Mouse (Mus musculus) right cerebral cortex, adult 18-20 months (tissue): ENCODE measurements around the gene S100a5.

Experiments used
- DNase-seq: peaks from one replicate; pipeline ENCODE4 v3.0.0; 2022; ENCODE audit warnings: mixed read lengths

The S100a5 gene

DNA sequence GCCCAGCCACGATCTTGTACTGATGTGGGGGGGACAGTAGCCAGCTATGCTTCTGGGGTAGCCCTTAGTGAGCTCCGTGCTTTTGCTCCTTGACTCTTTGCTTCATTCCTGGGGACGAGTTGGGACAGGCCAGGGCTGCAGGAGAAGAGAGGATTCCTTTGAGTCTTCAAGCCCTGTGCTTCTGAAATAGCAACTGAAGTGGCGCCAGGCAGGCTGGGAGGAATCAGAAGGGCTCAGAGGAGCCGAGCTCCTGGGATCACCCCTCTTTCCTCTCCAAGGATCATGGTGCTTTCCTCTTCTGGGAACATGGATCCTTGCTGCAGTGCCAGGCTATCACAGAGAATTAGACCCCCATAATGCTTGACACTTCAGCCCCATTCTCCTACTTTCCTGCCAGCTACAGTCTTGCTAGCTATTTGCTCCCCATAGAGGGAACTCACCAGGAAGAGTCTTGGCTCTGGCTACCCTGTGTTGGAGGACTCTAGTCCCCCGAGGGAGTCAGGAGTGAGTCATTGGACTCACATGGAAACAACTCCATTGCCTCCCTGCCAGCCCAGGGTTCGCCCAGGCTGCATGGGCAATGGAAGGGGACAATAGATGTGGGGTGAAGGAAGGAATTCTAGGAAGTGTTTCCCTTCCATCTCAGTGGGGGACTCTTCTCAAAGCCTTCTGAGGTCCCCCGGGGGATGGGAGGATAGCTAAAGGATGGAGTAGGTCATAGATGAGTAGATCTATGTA lies 7.7 kb upstream of the S100a5 start:
- DNase-seq, result no peak

DNA sequence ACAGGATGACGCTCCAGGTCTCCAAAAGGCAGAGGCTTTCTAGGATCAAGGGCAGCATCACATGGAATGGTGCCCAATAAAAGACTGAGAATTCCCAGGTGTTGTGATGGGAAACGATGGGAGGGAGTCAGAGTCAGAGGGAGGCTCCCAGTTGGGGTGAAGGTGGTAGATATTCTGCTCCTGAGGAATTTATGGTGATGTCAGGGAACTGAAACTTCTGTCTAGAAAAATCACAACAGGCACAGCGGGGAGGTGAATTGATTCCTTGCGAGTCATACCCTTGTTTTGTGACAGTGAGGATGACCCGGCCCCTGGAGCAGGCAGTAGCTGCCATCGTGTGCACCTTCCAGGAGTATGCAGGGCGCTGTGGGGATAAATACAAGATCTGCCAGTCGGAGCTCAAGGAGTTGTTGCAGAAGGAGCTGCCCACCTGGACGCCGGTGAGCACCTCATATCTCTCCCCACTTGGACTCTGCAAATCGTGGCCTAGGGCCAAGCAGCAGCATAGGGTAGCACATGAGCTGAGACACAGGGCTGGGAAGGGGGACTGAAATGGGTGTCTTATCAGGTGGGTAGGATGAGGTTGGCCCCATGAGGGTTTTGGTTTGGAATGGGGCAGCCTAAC lies 6.7 kb upstream of the S100a5 start, which contains the start of gene Gm42674:
Gm42674 (plus strand) TSS at position 419 of the 625 bp plus-strand sequence.
- no peak for DNase-seq

DNA sequence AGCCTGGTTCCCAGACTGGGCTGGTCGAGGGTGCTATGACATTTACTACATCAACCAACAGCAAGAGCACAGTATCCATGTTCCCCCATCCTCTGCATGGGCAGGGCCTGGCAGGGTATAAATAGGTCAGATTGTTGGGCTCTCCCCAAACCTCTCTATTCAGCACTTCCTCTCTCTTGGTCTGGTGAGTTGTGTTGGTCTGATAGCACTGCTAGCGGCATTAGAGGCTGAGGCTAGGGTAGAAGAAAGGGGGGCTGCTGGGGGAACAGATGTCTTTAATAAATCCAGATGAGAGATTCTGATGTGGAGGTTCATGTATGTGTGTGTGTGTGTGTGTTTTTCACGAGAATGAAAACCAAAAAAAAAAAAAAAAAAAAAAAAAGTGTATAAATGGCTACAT lies 4.7 kb upstream of the S100a5 start, which contains the start of gene S100a4:
S100a4 (plus strand) TSS at position 149 of the 400 bp plus-strand sequence.
- no peak for DNase-seq

DNA sequence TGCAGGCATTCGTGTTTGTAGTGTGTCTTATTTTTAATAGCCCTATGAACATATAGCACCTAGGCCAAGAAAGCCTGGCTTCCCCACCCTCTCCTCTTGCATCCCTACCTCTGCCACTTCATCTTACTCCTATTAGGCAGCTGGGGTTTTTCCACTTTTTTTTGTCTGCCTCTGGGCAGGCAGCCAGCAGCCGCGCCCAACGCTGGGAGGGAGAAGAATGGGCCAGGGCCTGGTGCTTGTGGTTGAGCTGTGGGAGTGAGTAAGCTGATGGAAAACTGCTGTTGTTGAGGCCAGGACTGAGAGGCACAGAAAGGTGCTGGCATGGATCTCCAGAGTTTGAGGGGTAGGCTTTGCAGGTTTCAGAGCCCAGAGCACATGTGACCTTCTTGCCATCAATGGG lies 3.9 kb upstream of the S100a5 start:
- peak; percentile 70 for DNase-seq

DNA sequence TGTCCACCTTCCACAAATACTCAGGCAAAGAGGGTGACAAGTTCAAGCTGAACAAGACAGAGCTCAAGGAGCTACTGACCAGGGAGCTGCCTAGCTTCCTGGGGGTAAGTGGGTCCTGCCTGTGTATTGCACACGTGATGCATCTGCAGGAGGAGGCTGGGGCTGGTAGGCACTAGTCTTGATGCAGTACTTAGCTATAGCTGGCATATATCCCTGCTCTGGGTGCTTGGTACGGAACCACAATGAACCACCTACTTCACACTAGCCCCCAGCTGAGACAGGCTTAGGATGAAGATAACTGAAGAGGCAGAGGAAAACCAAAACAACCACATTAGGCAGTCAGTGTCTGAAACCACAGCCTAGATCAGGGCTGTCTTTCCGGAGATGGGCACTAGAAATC lies 3.3 kb upstream of the S100a5 start:
- no peak for DNase-seq

DNA sequence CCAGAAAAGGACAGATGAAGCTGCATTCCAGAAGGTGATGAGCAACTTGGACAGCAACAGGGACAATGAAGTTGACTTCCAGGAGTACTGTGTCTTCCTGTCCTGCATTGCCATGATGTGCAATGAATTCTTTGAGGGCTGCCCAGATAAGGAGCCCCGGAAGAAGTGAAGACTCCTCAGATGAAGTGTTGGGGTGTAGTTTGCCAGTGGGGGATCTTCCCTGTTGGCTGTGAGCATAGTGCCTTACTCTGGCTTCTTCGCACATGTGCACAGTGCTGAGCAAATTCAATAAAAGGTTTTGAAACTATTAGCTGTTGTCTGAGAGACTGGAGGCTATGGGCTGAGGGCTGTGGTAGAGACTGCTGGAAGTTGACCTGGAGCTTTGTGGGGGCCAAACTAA lies 2.6 kb upstream of the S100a5 start:
- DNase-seq, result no peak

DNA sequence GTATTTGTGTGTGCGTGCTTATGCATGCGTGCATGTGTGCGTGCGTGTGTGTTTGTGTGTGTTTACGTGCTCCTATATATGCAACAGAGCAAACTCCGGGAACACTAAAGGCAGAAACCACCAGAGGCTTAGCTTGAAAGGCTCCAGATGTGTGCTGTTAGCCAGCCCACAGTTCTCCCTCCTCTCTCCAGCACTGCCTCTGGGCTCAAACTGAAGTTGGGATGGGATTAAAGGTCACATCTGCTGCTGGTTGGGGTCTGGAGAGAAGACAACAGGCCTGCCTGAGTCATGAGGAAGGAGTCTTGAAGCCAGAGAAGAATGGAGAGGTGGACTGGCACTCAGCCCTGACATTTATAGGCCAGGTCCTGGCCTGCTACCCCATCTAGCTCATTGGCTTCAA lies 2.1 kb upstream of the S100a5 start:
- no peak for DNase-seq

DNA sequence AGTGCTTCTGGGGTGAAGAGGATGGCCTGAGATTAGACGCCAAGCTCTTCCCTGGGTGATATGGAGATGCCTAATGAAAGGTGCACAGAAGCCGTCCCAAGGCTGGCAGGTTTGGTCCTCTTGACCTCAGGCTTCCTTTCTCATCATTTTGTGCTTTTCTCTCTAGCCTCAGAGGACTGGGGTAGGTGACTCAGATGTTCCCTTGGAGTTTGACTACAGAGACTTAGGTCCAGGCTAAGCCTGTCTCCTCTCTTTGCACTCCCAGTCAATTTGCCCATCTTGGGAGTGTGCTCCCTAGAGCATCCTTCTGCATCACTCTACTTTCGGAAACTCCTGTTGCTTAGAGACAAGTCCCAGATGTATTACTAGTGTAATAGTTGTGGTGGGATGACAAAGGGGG lies 962 bp upstream of the S100a5 start:
- DNase-seq, result no peak

DNA sequence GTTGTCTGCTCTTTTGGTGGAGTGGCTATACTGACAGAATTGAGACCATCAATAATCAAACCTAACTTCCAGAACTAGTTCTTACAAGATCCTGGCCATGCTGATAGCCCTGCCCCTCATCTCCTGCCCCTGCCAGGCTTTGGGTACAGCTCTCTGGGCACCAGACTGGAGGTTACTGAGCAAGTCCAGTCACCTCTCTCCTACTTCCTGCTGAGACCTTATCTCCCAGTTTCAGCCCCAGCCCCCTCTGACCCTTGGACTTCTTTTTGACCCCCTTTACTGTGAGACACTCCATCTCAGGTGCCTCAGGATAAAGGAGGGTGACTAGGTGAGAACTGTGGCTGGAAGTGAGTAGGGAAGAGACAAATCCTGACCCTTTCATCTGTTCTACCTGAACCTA lies 779 bp downstream of the S100a5 start:
- DNase-seq, result no peak

DNA sequence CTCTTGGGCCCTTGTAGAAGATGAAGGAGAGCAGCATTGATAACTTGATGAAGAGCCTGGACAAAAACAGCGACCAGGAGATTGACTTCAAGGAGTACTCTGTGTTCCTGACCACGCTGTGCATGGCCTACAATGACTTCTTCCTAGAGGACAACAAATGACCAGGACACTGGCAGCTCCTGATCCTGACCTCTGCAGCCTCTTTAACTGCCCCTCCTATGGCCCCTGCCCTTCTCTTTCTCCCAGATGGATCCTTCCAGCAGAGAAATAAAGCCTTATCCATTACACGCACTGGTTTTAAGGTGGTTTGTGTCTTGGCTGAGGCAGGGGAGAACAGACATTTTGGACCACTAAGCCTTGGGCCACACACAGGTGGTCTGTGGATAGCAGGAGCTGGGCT lies 3.2 kb downstream of the S100a5 start:
- no peak for DNase-seq

DNA sequence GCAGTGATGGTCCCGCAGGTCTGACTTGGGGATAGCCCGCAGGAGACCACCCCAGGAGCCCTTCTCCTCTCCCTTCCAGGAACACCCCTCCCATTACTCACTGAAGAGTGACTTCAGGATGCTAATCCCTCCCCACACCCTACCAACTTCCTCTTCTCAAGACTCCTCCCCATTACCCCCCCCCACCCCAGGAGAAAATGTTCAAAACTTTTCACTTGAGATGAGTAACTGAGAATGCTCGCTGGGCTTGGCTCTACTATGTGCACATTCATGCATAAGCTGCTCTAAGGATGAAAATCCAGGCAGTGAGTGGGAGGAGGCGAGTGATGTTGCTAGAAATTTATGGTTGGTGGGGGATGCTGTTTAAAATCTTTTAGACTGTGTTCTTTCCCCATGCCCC lies 3.7 kb downstream of the S100a5 start:
- DNase-seq, result no peak

DNA sequence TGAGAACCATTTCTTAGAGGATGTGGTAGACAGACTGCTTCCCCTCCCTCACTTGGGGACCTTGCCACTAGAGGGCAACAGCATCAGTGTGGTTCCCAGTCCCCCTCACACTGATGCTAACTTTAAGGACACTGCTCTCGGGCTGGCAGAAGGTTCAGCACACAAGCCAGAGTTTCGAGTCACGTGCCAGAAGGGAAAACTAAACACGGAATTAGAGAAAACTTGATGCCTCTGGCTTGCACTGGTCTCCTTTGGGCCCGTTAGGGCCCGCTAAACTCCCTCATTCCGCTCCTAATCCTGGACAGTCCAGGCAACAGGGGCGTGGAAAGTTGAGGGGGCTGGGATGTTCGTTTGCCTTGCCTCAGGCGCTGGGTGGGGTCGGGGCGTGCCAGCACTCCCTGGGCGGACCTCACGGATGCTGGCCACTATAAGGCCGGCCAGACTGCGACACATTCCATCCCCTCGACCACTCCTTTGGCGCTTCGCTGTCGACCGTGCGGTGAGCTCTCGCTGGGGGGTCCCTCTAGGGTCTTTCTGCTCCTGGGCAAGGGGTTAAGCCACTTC lies 4.5 kb downstream of the S100a5 start, which contains the start of gene S100a6:
S100a6 (plus strand) TSS at position 155 of the 564 bp plus-strand sequence.
- DNase-seq, result peak; percentile 48

DNA sequence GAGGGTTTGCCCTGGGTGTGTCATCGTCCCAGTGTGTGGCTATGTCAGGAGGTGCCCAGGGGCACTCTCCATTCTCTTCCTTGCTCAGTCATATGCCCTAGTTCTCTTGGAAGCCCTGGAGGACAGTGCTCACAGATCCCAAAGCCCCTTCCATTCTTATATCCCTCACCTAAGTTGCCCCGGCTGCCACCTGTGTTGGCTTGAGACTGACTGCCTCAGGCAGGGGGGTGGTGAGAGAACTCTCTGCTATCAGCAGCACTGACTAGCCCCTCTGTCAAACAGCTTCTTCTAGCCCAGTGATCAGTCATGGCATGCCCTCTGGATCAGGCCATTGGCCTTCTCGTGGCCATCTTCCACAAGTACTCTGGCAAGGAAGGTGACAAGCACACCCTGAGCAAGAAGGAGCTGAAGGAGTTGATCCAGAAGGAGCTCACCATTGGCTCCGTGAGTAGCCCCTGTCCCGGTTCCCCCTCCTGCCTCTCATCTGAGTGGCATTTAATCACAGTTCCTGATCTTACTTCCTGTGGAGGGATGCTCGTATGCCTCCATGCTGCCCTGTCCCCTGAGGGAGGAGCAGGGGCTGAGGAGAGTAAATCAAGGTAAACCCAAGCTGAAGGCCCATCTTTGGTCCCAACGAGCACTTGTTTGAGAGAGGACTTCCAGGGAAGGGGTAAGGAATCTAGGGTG lies 5.3 kb downstream of the S100a5 start:
- no peak for DNase-seq

DNA sequence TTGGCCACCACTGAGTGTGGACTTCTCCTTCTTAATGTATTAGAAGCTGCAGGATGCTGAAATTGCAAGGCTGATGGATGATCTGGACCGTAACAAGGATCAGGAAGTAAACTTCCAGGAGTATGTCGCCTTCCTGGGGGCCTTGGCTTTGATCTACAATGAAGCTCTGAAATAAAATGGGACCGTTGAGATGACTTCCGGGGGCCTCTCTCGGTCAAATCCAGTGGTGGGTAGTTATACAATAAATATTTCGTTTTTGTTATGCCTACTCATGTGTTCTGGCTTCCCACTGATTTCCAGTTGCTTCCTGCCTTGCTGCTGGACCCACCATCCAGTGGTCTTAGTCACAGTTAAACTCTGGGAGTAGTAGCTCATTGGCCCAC lies 5.8 kb downstream of the S100a5 start:
- no peak for DNase-seq

DNA sequence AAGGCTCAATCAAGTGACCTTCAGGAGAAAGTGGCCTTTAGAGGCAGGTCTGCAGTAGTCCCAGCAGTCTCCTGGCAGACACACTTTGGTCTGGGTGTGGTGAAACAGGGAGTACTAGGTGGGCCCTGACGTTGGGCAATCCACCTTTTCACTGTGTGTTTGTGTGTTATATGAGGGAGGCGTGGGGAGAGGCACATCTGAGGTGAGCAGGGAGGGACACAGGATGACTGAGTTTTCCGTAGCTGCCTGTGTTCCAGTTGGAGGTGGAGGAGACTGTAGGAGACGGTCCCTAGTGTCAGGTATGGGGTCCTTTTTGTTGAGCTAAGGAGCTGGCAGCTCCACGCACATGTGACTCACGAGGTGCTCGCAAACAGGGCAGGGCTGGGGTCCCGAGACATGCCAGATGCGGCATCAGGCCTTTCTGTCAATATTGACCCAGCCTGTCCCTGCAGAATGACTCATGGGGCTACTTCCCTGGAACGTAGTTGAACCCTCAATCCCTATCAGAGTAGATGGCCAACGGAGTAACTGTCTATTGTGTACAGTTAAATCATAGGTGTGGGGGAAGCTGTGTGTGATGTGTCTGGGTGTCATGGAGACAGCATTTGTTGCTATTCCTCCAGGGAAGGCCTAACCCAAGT lies 6.4 kb downstream of the S100a5 start:
- no peak for DNase-seq

DNA sequence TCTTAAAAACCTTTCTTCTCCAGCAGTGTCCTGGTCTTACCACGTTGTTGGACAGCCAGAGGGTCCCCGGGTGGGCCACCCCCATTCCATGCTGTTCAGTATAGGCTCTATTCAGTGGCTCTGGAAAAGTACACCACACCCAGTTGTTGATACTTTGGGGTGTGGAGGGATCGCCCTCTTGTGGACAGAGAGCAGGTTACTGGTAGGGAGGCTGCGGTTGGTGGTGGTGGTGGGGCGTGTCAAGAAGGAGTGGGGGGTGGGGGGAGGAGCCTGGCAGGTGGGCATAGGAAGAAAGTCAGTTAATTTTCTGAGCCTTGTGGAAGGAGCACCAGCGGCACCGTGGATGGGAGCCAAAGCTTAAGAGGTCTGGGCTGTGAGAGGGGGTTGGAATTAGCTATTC lies 7.1 kb downstream of the S100a5 start:
- DNase-seq, result peak; percentile 83

DNA sequence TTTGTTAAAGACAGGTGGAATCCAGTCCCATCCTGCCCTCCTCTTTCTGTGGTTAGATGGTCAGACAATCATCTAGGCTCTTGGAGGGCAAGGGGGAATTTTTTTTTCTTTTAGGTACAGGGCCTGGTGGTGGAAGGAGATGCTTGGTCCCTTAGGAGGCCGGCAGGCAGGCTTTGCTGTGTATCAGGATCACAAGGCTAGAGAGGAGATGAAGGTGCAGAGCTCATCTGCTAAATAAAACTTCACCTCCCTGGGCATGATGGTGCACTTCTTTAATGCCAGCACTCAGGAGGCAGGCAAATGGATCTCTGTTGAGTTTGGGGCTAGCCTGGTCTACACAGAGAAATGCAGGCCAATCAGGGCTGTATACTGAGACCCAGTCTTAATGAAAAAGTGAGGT lies 7.6 kb downstream of the S100a5 start:
- DNase-seq, result no peak

DNA sequence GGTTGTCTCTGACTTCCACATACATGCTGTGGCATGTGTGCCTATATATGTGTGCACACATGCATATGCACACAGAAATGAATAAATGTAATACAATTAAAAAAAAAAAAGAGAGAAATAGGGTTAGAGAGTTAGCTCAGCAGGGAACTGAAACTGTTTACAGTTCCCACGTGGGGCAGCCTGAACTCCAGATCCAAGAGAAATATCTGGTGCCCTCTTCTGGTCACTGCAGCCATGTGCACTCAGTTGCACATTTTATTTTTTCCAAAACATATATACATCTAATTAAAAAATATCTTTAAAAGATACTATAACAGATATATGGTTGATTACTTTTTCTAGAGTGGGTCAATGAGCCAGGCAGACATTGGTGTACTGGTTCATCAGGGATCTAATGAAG lies 9.3 kb downstream of the S100a5 start:
- DNase-seq, result no peak

DNA sequence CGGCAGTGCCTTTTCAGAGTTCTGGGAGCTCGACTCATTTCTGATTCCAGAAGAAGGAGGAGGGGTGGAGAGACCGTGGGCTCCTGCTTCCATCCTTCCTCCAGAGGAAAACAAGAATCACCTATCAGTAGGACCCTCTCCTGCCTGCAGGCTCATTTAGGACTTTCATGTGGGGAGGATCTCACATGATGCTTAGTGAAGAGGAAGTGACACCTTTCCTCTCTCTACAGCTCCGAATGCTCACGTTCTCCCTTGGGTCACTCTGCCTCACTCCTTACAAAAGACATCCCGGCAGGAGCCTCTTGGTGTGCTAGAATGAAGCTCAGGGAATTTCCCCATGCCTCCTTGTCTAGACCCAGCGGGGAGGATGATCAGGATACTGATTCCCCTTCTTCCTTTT lies 13.2 kb downstream of the S100a5 start:
- no peak for DNase-seq

DNA sequence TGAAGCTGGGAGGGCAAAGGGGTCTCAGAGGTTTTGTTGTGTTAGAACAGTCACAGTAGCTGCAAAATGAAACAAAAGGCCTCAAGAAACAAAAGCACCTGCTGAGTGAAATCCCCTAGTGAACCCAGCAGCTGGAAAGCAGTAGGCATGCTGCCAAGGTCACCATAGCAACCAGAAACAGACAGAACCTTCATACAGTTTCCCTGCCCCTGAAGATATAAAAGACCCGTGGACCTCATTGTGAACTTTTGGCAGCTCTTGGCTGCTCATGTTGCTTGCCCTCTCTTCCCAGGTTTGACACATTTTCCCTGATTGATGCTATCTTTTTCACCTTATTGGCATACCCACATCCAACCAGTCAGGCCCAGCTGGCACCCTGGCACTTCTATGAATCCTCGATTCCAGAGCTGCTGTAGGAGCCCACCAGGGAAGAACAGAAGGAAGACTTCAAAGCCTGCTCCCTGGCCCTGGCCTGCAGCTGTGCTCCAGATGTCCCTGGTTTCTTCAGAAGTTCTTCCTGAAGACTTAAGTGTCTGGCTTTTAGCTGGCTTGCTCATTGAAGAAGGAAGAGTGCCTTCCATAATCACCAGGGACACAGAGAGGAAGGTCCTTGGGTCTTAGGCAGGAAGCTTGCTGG lies 15.2 kb downstream of the S100a5 start:
- peak; percentile 46 for DNase-seq

DNA sequence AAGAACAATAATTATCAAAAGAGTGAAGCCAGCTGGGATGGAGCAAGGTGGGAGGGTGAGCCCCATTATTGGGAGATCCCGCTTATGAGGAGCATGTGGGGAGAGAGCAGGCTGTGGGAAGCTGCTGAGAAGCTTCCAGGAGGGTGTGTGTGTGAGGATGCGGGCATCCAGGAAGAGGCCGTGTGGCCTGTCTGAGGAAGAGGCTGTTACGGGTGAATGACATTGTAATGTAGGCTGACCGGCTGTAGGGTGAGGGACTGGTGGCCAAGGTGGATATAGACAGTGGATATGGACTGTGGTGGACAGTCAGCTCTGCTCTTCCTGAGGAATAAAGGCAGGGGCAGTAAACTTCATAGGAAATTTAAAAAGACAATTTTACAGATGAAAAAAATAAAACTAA lies 17.2 kb downstream of the S100a5 start:
- DNase-seq, result no peak

DNA sequence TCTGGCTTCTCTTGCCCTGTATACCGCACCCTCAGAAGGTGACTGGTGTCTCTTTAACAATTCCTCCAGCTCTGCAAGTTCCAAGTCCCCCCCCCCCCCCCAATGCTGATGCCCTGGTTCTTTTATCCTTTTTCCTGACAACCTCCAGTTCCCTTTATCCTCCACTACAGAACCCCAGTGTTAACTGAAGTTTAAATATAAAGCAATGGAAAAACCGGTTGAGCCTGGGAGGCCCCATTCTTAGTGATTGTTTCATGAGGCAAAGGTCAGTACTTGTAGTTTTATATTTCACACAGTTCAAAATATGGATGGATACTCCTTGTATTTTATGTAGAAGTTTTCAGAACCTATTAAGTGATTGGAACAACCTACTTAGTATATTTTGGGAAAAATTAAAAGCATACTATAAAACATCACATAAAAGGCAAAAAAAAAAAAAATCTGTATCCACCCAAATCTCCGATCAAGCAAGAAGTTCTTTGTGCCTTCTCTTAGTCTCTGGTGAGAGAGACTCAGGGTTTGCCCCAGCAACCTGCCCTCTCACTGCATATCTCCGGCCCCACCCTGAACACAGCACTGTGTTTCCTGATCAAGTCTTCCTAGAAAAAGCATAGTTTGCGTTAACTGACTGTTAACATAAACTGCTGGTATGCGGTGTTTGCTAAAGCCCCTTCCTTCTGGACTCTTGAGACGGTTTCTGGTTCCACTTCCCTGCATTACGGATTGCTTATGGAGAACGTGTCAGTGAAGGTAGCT lies 18.1 kb downstream of the S100a5 start:
- DNase-seq, result no peak
